Mouse (Mus musculus): Measurements from ENCODE around the gene Map1s. TPM values are rescaled to one million over a fixed set of nuclear protein-coding genes. Genes with fewer than 3 reads are reported as not detected.

Gene Map1s
- polyA plus RNA-seq, 1 experiment from 2014 or later = 41.5 TPM

- no peaks in the 10 kb centered on the region for H3K27me3 ChIP-seq (ENCODE audit: control insufficient read depth, insufficient read depth, low read length)
- H3K4me2 ChIP-seq (replicated peaks; ENCODE audit: low read depth, low read length) = no peak overlapping the region
- H3K9me3 ChIP-seq (ENCODE audit: control insufficient read depth, low read depth, low read length) = no peaks in the 10 kb centered on the region
- ATAC-seq (ENCODE audit: insufficient number of reproducible peaks, insufficient read depth, low FRiP score, low read depth) = no peak
- no peak overlapping the region for H3K27ac ChIP-seq (ENCODE audit: low read length)
- H3K4me3 ChIP-seq (ENCODE audit: low read depth, low read length) = no peak overlapping the region
- peaks cover 4% of the 10 kb centered on the region; the same call in 1 of the 2 replicates for H3K4me1 ChIP-seq (ENCODE audit: control insufficient read depth, insufficient read depth, low read length)
- 85% methylated on average over 5 of the region's 5 CpGs for WGBS
- no peak overlapping the region for H3K9ac ChIP-seq (replicated peaks; ENCODE audit: low read depth, low read length)
- H3K36me3 ChIP-seq (ENCODE audit: control insufficient read depth, insufficient read depth, low read length) = peaks cover 58% of the 10 kb centered on the region
Measured at GRCm38 (mm10) chr8:70911596-70911995, 5.9 kb downstream of the Map1s start.

- H3K4me2 ChIP-seq (replicated peaks; ENCODE audit: low read depth, low read length) = no peak overlapping the region
- no peak overlapping the region for H3K27ac ChIP-seq (ENCODE audit: low read length)
- H3K36me3 ChIP-seq (ENCODE audit: control insufficient read depth, insufficient read depth, low read length) = peaks cover 66% of the 10 kb centered on the region
- no peaks in the 10 kb centered on the region for H3K4me1 ChIP-seq (ENCODE audit: control insufficient read depth, insufficient read depth, low read length)
- H3K9ac ChIP-seq (replicated peaks; ENCODE audit: low read depth, low read length) = no peak overlapping the region
- 94% methylated on average over 30 of the region's 30 CpGs for WGBS
- ATAC-seq (ENCODE audit: insufficient number of reproducible peaks, insufficient read depth, low FRiP score, low read depth) = no peak
- no peaks in the 10 kb centered on the region for H3K9me3 ChIP-seq (ENCODE audit: control insufficient read depth, low read depth, low read length)
- no peaks in the 10 kb centered on the region for H3K27me3 ChIP-seq (ENCODE audit: control insufficient read depth, insufficient read depth, low read length)
- no peak overlapping the region for H3K4me3 ChIP-seq (ENCODE audit: low read depth, low read length)
Measured at GRCm38 (mm10) chr8:70912955-70913354, 7.2 kb downstream of the Map1s start.

- no peak overlapping the region for H3K9ac ChIP-seq (replicated peaks; ENCODE audit: low read depth, low read length)
- H3K4me3 ChIP-seq (ENCODE audit: low read depth, low read length) = no peak overlapping the region
- H3K9me3 ChIP-seq (ENCODE audit: control insufficient read depth, low read depth, low read length) = no peaks in the 10 kb centered on the region
- H3K4me1 ChIP-seq (ENCODE audit: control insufficient read depth, insufficient read depth, low read length) = no peaks in the 10 kb centered on the region
- WGBS = 95% methylated on average over 26 of the region's 26 CpGs
- H3K4me2 ChIP-seq (replicated peaks; ENCODE audit: low read depth, low read length) = no peak overlapping the region
- H3K27ac ChIP-seq (ENCODE audit: low read length) = no peak overlapping the region
- no peak for ATAC-seq (ENCODE audit: insufficient number of reproducible peaks, insufficient read depth, low FRiP score, low read depth)
- H3K36me3 ChIP-seq (ENCODE audit: control insufficient read depth, insufficient read depth, low read length) = peaks cover 69% of the 10 kb centered on the region
- H3K27me3 ChIP-seq (ENCODE audit: control insufficient read depth, insufficient read depth, low read length) = no peaks in the 10 kb centered on the region
Measured at GRCm38 (mm10) chr8:70913523-70913922, 7.8 kb downstream of the Map1s start.

- Histone ChIP-seq H3K4me1 (ENCODE audit: control insufficient read depth, insufficient read depth, low read length) (no peaks in the 10 kb centered on the region), H3K9ac (replicated peaks; ENCODE audit: low read depth, low read length) (no peak overlapping the region), H3K27ac (ENCODE audit: low read length) (no peak overlapping the region), H3K4me3 (ENCODE audit: low read depth, low read length) (no peak overlapping the region), H3K4me2 (replicated peaks; ENCODE audit: low read depth, low read length) (no peak overlapping the region), H3K36me3 (ENCODE audit: control insufficient read depth, insufficient read depth, low read length) (peaks cover 79% of the 10 kb centered on the region), H3K9me3 (ENCODE audit: control insufficient read depth, low read depth, low read length) (no peaks in the 10 kb centered on the region), H3K27me3 (ENCODE audit: control insufficient read depth, insufficient read depth, low read length) (no peaks in the 10 kb centered on the region)
- WGBS = 94% methylated on average over 17 of the region's 17 CpGs
- no peak for ATAC-seq (ENCODE audit: insufficient number of reproducible peaks, insufficient read depth, low FRiP score, low read depth)
Measured at GRCm38 (mm10) chr8:70914704-70915103, 9.0 kb downstream of the Map1s start.

DNA sequence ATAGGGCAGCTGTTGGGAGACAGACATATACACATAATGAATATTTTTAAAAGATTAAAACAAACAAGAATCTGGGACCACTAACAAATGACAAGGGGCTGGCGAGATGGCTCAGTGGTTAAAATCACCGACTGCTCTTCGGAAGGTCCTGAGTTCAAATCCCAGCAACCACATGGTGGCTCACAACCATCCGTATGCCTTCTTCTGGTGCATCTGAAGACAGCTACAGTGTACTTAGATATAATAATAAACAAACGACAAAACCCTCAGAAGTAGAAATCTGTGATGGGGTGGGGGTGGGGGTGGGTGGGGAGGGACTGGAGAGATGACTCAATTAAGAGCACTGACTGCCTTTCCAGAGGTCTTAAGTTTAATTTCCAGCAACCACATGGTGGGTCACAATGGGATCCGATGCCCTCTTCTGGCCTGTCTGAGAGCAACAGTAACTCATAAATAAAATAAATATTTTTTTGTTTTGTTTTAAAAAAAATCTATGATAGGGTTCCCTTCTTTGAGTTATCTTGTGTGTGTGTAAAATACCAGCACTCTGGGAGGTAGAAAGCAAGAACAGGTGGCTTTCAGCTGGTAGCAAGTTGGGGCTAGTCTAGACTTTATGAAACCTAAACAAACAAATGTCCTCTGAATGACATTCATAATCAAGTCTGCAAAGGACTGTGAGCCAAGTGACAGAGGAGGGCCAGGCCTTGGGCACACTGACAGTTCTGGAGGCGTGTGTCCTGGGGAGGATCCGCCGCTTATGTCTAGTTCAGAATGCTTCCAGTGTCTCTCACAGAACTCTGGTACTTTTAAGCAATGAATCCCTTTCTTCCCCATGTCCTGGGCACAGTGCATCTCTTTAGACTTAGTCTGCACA lies 14.6 kb downstream of the Map1s start:
- H3K9ac ChIP-seq (replicated peaks; ENCODE audit: low read depth, low read length) = no peak overlapping the region
- WGBS = 83% methylated on average over 9 of the region's 9 CpGs
- H3K9me3 ChIP-seq (ENCODE audit: control insufficient read depth, low read depth, low read length) = no peaks in the 10 kb centered on the region
- H3K27ac ChIP-seq (ENCODE audit: low read length) = no peak overlapping the region
- no peak for ATAC-seq (ENCODE audit: insufficient number of reproducible peaks, insufficient read depth, low FRiP score, low read depth)
- H3K27me3 ChIP-seq (ENCODE audit: control insufficient read depth, insufficient read depth, low read length) = no peaks in the 10 kb centered on the region
- H3K36me3 ChIP-seq (ENCODE audit: control insufficient read depth, insufficient read depth, low read length) = peaks cover 41% of the 10 kb centered on the region
- H3K4me1 ChIP-seq (ENCODE audit: control insufficient read depth, insufficient read depth, low read length) = no peaks in the 10 kb centered on the region
- no peak overlapping the region for H3K4me3 ChIP-seq (ENCODE audit: low read depth, low read length)
- no peak overlapping the region for H3K4me2 ChIP-seq (replicated peaks; ENCODE audit: low read depth, low read length)

GRCm38 (mm10) chr8:70924151-70924550 lies 18.4 kb downstream of the Map1s start:
- Histone ChIP-seq H3K9ac (replicated peaks; ENCODE audit: low read depth, low read length) (no peak overlapping the region), H3K27me3 (ENCODE audit: control insufficient read depth, insufficient read depth, low read length) (no peaks in the 10 kb centered on the region), H3K4me1 (ENCODE audit: control insufficient read depth, insufficient read depth, low read length) (no peaks in the 10 kb centered on the region), H3K36me3 (ENCODE audit: control insufficient read depth, insufficient read depth, low read length) (0 out of 2 replicates have a peak, but pooled peaks cover 11% of the 10 kb centered on the region), H3K4me2 (replicated peaks; ENCODE audit: low read depth, low read length) (no peak overlapping the region), H3K27ac (ENCODE audit: low read length) (no peak overlapping the region), H3K9me3 (ENCODE audit: control insufficient read depth, low read depth, low read length) (no peaks in the 10 kb centered on the region), H3K4me3 (ENCODE audit: low read depth, low read length) (no peak overlapping the region)
- no peak for ATAC-seq (ENCODE audit: insufficient number of reproducible peaks, insufficient read depth, low FRiP score, low read depth)
- 86% methylated on average over 4 of the region's 4 CpGs for WGBS

DNA sequence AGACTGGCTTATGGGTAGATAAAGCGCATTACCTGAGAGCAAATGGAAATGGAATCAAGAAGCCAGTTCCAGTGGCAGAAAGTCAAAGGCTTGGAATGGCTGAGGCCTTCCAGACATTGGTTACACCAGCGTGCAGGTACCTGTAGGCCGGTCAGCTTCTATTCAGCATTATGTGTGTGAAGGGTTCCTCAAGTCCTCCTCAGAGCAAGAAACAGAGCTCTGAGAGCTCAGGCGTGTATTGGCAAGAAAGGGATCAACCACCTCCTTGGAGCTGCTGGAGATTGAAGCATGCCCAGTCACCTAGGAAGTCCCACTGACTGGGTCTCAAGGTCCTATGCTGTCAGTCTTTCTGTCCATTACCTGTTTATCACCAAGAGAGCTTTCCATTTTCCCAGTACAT lies 20.0 kb downstream of the Map1s start:
- H3K9ac ChIP-seq (replicated peaks; ENCODE audit: low read depth, low read length) = no peak overlapping the region
- H3K4me3 ChIP-seq (ENCODE audit: low read depth, low read length) = no peak overlapping the region
- H3K27me3 ChIP-seq (ENCODE audit: control insufficient read depth, insufficient read depth, low read length) = no peaks in the 10 kb centered on the region
- no peaks in the 10 kb centered on the region for H3K4me1 ChIP-seq (ENCODE audit: control insufficient read depth, insufficient read depth, low read length)
- no peak for ATAC-seq (ENCODE audit: insufficient number of reproducible peaks, insufficient read depth, low FRiP score, low read depth)
- no peak overlapping the region for H3K27ac ChIP-seq (ENCODE audit: low read length)
- no peaks in the 10 kb centered on the region for H3K9me3 ChIP-seq (ENCODE audit: control insufficient read depth, low read depth, low read length)
- WGBS = 86% methylated on average over 4 of the region's 4 CpGs
- no peak overlapping the region for H3K4me2 ChIP-seq (replicated peaks; ENCODE audit: low read depth, low read length)
- H3K36me3 ChIP-seq (ENCODE audit: control insufficient read depth, insufficient read depth, low read length) = 0 out of 2 replicates have a peak, but pooled peaks cover under 1% of the 10 kb centered on the region

DNA sequence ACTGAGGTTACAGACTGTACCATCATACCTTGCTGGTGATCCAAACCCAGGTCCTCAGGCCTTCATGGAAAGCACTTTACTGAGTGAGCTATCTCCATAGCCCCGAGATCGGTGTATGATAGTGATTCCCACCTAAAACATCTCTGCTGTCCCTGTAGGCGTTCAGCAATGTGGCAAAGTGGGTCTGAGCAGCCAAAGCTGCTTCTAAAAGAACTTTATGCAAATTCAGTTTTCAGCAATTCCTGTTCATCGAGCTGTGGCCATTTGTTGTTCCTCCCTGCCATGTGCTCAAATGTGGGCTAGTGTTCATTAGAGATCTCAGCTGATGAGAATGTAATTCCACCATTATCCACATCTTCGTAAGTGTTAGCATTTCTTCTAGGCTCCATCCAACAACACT lies 20.7 kb downstream of the Map1s start:
- H3K4me2 ChIP-seq (replicated peaks; ENCODE audit: low read depth, low read length) = no peak overlapping the region
- H3K27ac ChIP-seq (ENCODE audit: low read length) = no peak overlapping the region
- no peaks in the 10 kb centered on the region for H3K36me3 ChIP-seq (ENCODE audit: control insufficient read depth, insufficient read depth, low read length)
- 89% methylated on average over 5 of the region's 5 CpGs for WGBS
- H3K27me3 ChIP-seq (ENCODE audit: control insufficient read depth, insufficient read depth, low read length) = no peaks in the 10 kb centered on the region
- no peak overlapping the region for H3K4me3 ChIP-seq (ENCODE audit: low read depth, low read length)
- no peaks in the 10 kb centered on the region for H3K9me3 ChIP-seq (ENCODE audit: control insufficient read depth, low read depth, low read length)
- no peaks in the 10 kb centered on the region for H3K4me1 ChIP-seq (ENCODE audit: control insufficient read depth, insufficient read depth, low read length)
- no peak for ATAC-seq (ENCODE audit: insufficient number of reproducible peaks, insufficient read depth, low FRiP score, low read depth)
- no peak overlapping the region for H3K9ac ChIP-seq (replicated peaks; ENCODE audit: low read depth, low read length)

DNA sequence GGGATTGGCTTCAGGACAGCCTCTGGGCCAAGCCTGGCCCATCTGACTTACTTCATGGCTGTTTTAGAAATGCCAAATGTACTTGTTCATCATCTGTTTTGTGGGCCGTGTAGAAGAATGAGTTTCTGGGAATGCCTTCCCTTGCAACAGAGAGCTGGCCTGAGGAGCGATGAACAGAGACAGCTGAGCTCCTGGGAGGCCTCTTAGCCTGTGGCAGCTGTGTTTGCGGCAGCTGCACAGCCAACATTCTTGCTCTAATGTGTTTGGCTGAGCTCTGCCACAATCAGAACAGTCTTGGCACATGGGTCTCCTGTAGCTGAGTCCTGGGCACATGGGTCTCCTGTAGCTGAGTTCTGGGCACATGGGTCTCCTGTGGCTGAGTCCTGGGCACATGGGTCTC lies 22.4 kb downstream of the Map1s start:
- 83% methylated on average over 3 of the region's 3 CpGs for WGBS
- Histone ChIP-seq H3K4me1 (ENCODE audit: control insufficient read depth, insufficient read depth, low read length) (no peaks in the 10 kb centered on the region), H3K36me3 (ENCODE audit: control insufficient read depth, insufficient read depth, low read length) (no peaks in the 10 kb centered on the region), H3K4me2 (replicated peaks; ENCODE audit: low read depth, low read length) (no peak overlapping the region), H3K27me3 (ENCODE audit: control insufficient read depth, insufficient read depth, low read length) (no peaks in the 10 kb centered on the region), H3K27ac (ENCODE audit: low read length) (no peak overlapping the region), H3K4me3 (ENCODE audit: low read depth, low read length) (no peak overlapping the region), H3K9me3 (ENCODE audit: control insufficient read depth, low read depth, low read length) (no peaks in the 10 kb centered on the region), H3K9ac (replicated peaks; ENCODE audit: low read depth, low read length) (no peak overlapping the region)
- no peak for ATAC-seq (ENCODE audit: insufficient number of reproducible peaks, insufficient read depth, low FRiP score, low read depth)
